Mouse (Mus musculus) cerebellum, postnatal 25 days (tissue): ENCODE data around the gene Clic4.
"Not testable (repeated sequence)": the region's sequence is repeated elsewhere in the genome, so short reads cannot be mapped to it uniquely, and the experiment has no call there.

Source experiments
- DNase-seq, 2 experiments: peaks; one replicate each; pipeline ENCODE4 v3.0.0; 2021; ENCODE audit warnings: mixed read lengths in 2 of 2

Gene Clic4

GRCm38 (mm10) chr4:135230661-135231060, 42.0 kb downstream of the Clic4 start:
- DNase-seq, result peak; percentile 9 to 27

DNA sequence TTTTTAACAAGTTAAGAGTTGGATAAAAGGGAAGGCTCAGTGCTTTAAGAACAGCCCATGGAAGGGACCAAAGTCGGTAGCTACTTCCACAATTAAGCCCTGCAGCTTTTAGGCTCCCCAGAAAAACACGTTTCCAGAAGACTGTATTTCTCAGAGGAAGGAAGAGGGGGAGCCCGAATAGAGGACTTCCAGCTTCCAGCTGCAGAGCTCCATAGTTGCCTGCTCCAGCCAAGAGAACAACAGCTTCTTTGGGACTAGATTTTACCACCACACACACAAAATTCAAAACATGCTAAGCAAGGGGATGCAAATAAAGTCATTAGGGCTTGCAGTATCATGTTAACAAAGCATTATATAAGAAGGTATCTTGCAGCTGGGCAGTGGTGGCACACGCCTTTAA, 42.7 kb downstream of the Clic4 start:
- DNase-seq, result no peak

- no peak for DNase-seq
Measured at GRCm38 (mm10) chr4:135228136-135228535, 44.5 kb downstream of the Clic4 start.

GRCm38 (mm10) chr4:135226008-135226667, 46.5 kb downstream of the Clic4 start:
- no peak for DNase-seq

DNA sequence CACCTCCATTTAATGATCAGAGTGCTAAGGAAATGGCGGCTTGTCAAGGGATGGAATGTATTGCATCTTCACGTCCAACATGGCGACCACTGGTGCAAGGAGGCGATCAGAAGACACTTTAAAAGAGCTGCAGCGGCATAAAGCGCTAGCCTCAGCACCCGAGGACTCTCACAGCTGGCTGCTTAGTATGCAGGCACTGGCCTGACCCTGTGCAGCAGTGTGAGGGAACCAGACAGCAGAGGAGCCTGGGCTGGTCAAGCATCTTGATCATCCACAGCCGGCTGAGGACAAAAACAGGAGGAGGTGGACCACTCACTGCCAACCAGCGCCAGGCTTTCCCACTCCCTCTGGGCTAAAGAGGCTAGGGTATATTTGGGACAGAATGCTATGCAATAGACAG, 48.8 kb downstream of the Clic4 start:
- no peak for DNase-seq

GRCm38 (mm10) chr4:135221632-135222407, 50.8 kb downstream of the Clic4 start:
- no peak for DNase-seq

GRCm38 (mm10) chr4:135220641-135221040, 52.0 kb downstream of the Clic4 start:
- DNase-seq, result no peak

DNA sequence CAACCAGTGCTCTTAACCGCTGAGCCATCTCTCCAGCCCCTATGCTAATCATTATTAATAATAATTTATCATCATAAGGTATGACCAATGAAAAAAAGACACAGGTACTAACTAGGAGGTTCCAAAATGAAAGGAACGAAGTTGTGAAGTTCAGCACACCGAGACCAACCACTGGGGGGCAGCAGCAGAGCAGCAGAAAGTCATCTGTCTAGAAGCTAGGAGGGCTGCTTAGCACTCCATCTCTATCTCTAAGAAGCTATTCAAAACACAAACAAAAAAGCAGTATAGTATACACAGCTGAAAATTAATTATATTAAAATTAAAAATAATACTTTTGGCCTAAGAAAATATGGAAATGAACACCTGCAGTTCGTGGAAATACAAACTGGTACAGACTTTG, 53.0 kb downstream of the Clic4 start:
- peak; percentile 71 to 87 for DNase-seq

GRCm38 (mm10) chr4:135209846-135210245, 62.8 kb downstream of the Clic4 start:
- DNase-seq, result no peak

- peak; percentile 74 to 85 for DNase-seq
Measured at GRCm38 (mm10) chr4:135205711-135206600, 66.7 kb downstream of the Clic4 start.

DNA sequence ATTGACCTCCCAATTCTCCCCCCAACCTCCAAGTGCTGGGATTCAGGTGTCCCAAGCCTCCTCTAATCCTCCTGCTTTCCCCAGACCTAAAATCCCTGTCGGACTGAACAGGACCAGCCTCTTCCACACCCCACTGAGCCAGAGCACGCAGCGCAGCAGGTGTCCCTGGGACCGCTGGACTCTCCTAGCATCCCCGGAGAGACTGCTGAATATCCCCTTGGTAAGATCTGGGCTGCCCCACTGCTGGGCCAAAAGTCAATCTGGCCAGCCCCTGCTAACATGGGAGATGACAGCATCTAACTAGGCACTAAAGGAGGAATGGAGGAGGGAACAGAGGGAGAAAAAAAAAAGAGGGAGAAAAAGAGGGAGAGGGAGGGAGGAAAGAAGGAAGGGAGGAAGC, 67.4 kb downstream of the Clic4 start:
- no peak for DNase-seq

- DNase-seq, result no peak
Measured at GRCm38 (mm10) chr4:135204666-135205065, 67.9 kb downstream of the Clic4 start.

DNA sequence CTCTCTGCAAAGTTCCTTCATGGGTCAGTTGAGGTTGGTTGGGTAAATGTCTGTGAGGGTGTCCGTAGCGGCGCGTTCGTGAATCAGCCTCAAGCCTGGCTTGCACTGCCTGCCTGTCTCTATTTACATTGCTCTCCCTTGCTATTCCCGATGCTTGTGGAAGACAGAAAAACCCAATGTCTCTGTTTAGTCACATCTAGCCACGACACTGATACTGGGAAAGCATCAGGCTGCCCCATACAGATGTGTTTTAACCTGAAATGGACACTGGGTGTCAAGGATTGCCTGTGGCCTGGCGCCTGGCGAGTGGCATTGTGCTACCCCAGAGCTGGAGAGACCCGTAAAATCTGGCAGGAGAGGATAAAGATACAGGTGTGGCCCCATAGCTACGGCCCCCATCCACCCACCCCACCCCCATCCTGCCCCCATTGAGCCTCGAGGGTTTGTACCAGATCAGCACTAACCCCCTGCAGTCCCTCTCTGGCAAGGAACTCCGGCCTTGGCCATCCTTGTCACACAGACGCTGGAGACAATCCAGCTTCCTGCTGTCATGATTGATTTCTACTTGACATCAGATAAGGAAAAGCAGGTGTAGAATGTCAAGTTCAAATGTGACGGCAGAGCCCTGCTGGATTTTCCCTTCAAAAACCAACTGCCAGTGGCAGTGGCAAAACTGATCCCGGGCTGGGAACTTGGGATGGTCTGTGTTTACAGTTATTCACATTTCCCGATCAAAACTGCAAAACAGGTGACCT, 68.6 kb downstream of the Clic4 start:
- DNase-seq, result no peak

DNA sequence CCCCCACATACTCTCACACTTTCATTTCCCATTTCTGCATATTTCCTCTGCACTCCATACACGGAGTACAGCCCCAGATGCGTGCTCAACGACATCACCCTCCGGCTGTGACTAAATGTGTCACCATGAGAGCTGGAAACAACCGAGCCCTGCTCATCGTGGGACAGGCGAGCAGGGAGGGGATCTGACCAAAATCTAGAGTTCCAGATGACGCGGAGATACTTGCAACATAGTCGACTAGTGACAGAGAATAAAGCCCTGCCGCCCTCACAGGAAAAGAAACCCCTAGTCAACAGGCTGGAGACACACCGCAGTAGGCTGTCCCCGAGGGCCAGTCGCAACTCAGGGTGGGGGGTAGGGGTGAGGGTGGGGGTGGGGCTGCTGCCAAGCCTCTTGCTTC, 69.3 kb downstream of the Clic4 start:
- peak in 1 of 2 experiments; percentile 37 for DNase-seq

- no peak for DNase-seq
Measured at GRCm38 (mm10) chr4:135201771-135202170, 70.8 kb downstream of the Clic4 start.

GRCm38 (mm10) chr4:135197857-135198256, 74.8 kb downstream of the Clic4 start:
- DNase-seq, result no peak

GRCm38 (mm10) chr4:135192841-135193240, 79.8 kb downstream of the Clic4 start:
- DNase-seq, result no peak

DNA sequence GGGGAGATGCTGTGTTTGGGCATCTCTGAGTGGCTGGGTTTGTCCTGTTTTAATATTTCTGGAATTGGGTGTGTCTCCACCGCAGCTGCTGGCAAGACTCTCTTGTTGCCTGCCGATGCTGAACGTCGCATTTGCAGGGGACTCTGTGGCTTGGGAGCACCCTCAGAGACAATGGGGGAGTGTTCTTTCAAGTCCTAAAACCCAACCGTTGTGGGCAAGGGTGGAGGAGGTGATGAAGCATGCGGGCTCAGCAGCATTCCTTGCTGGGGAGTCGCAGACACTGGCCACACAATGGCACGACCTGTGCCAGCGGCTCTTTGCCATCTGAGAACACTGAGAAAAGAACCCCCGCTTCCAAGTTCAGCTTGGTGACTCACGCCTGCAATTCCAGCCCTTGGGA, 81.0 kb downstream of the Clic4 start:
- no peak for DNase-seq

DNA sequence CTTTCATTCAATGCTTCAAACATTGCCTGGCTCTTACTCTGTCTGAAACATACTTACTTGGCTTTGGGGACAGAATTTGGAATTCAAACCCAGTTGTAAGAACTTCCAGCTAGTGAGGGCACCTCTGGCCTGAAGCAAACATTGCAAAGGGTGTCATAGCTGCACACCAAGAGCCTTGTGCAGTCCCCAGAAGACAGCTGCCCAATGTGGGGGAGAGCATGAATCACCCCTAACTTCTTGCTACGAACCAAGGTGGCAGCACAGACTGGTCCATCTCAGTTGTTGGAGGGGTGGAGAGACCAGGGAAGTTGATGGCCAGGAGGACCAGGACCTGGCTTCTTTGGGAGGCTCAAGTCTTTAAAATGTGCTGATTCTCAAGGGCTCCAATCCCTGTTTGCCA, 81.4 kb downstream of the Clic4 start:
- DNase-seq, result no peak

DNA sequence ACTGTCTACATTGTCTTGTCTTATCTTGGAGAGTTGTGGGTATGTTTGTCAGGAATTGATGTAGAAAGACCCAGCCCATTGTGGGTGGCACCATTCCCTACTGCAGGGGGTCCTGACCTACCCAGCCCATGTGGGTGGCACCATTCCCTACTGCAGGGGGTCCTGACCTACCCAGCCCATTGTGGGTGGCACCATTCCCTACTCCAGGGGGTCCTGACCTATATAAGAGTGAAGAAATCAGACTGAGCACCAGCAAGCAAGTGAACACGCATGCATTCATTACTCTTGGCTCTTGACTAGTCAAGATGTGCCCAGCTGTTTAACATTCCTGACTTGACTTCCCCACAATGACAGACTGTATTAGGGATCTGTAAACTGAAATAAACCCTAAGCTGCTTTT, 82.2 kb downstream of the Clic4 start:
- no peak for DNase-seq

- DNase-seq, result no peak
Measured at GRCm38 (mm10) chr4:135189452-135190008, 83.1 kb downstream of the Clic4 start.

DNA sequence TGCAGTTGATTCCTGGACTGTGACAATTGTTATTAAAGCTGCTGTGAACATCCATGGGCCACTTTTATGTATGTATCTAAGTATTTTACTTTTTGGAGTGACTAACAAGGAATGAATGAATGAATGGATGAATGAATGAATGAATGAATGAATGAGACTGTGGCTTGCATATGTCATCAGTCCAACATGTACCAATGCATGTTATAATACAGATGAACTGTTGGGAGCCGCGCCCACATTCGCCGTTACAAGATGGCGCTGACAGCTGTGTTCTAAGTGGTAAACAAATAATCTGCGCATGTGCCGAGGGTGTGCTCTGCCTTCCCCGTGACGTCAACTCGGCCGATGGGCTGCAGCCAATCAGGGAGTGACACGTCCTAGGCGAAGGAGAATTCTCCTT, 88.3 kb downstream of the Clic4 start:
- DNase-seq, result not testable (repeated sequence)
